Mouse (Mus musculus) liver, postnatal 0 days (tissue): ENCODE results near the gene Slc23a2. TPM values are rescaled to one million over a fixed set of nuclear protein-coding genes. Genes with fewer than 3 reads are reported as not detected.

ENCODE experiments used
- ATAC-seq: fragments of 200-750 bp; cut with Nextera tagmentation; 2 replicates; pipeline ENCODE4 v1.8.0; 2017; ENCODE audit warnings: mild to moderate bottlenecking, moderate library complexity
- DNase-seq: peaks from one replicate; pipeline ENCODE4 v3.0.0-alpha.2; 2016
- H3K27ac ChIP-seq: fragments of 300-500 bp; sonication (generic); 2 replicates; pipeline ENCODE4 v1.5.1; 2014; ENCODE audit warnings: antibody characterized with exemption, moderate library complexity, mild to moderate bottlenecking, low read depth
- H3K27me3 ChIP-seq: fragments of 300-500 bp; sonication (generic); 2 replicates; pipeline ENCODE4 v1.6.1; 2014; ENCODE audit warnings: low read length, control low read depth, mixed read lengths; ENCODE audit not compliant: insufficient read depth
- H3K36me3 ChIP-seq: fragments of 300-500 bp; sonication (generic); replicated peaks from 2 replicates; pipeline ENCODE4 v1.6.1; 2014; ENCODE audit warnings: mild to moderate bottlenecking, control low read depth, low read length, moderate library complexity, mixed read lengths; ENCODE audit not compliant: insufficient read depth
- H3K4me1 ChIP-seq: fragments of 300-500 bp; sonication (generic); 2 replicates; pipeline ENCODE4 v1.6.1; 2014; ENCODE audit warnings: antibody characterized with exemption, mild to moderate bottlenecking, control low read depth; ENCODE audit not compliant: insufficient read depth
- H3K4me2 ChIP-seq: fragments of 300-500 bp; sonication (generic); 2 replicates; pipeline ENCODE4 v1.6.1; 2014; ENCODE audit warnings: low read depth, mild to moderate bottlenecking, low read length, moderate library complexity, mixed read lengths
- H3K4me3 ChIP-seq: fragments of 300-500 bp; sonication (generic); 2 replicates; pipeline ENCODE4 v1.5.1; 2014; ENCODE audit warnings: low read depth, low read length
- H3K9ac ChIP-seq: fragments of 300-500 bp; sonication (generic); replicated peaks from 2 replicates; pipeline ENCODE4 v1.6.1; 2014; ENCODE audit warnings: mild to moderate bottlenecking, moderate library complexity
- H3K9me3 ChIP-seq: fragments of 300-500 bp; sonication (generic); 2 replicates; pipeline ENCODE4 v1.6.1; 2016; ENCODE audit warnings: mild to moderate bottlenecking, control low read depth, low read length, mixed read lengths
- CTCF ChIP-seq: sonication (generic); IDR thresholded peaks from 2 replicates; pipeline ENCODE4 v1.5.1; 2016; ENCODE audit warnings: antibody characterized with exemption, low read depth
- EP300 ChIP-seq: IDR thresholded peaks from 2 replicates; pipeline ENCODE4 v1.6.1; 2016; ENCODE audit warnings: antibody characterized with exemption, low read depth, mild to moderate bottlenecking
- WGBS: fragments of 180-500 bp; shearing (Covaris S2); extraction: QIAGEN DNeasy Blood & Tissue Kit; methylation state at CpG from one replicate; pipeline ENCODE4 v1.1.7; 2014; ENCODE audit not compliant: insufficient replicate concordance; 5-methylcytosine and 5-hydroxymethylcytosine counted together
- polyA plus RNA-seq: library from polyadenylated mRNA; unstranded; fragments of >200 nt; fragmentation: Nextera tagmentation; extraction: Ambion mirVana; gene quantifications from 2 replicates; pipeline ENCODE4 v1.2.1, GENCODE M21; 2015

Slc23a2 gene
- polyA plus RNA-seq, 1 experiment from 2014 or later = 9.1 TPM

- no peak for TF ChIP-seq EP300
- TF ChIP-seq CTCF = no peak
- Histone ChIP-seq H3K4me2 (no peak overlapping the region), H3K36me3 (no peaks in the 10 kb centered on the region), H3K27me3 (no peaks in the 10 kb centered on the region), H3K9me3 (no peaks in the 10 kb centered on the region), H3K4me3 (no peak overlapping the region), H3K27ac (0 out of 2 replicates have a peak overlapping the region, but pooled peaks have one; percentile 41), H3K4me1 (peaks cover 19% of the 10 kb centered on the region), H3K9ac (no peak overlapping the region)
- DNase-seq (no peak), ATAC-seq (no peak)
- WGBS = 70% methylated on average over 9 of the region's 9 CpGs
Measured at GRCm38 (mm10) chr2:132107611-132108010, 37.3 kb downstream of the Slc23a2 start.

- TF ChIP-seq CTCF (no peak), EP300 (no peak)
- no peaks in the 10 kb centered on the region for H3K36me3 ChIP-seq
- H3K4me2 ChIP-seq = no peak overlapping the region
- no peak overlapping the region for H3K4me3 ChIP-seq
- ATAC-seq (no peak; the same call in 1 of the 2 replicates), DNase-seq (no peak)
- H3K27me3 ChIP-seq = no peaks in the 10 kb centered on the region
- H3K9me3 ChIP-seq = no peaks in the 10 kb centered on the region
- peaks cover 32% of the 10 kb centered on the region for H3K4me1 ChIP-seq
- 62% methylated on average over 5 of the region's 5 CpGs for WGBS
- H3K27ac ChIP-seq = no peak overlapping the region
- H3K9ac ChIP-seq = 0 out of 2 replicates have a peak overlapping the region, but pooled peaks have one; percentile 3
Measured at GRCm38 (mm10) chr2:132106069-132106468, 38.8 kb downstream of the Slc23a2 start.

- H3K9me3 ChIP-seq = no peaks in the 10 kb centered on the region
- ATAC-seq = peak; percentile 93
- peak overlapping the region; percentile 96 for H3K27ac ChIP-seq
- no peaks in the 10 kb centered on the region for H3K27me3 ChIP-seq
- peak overlapping the region; percentile 65 for H3K4me2 ChIP-seq
- peak overlapping the region; percentile 69 for H3K9ac ChIP-seq
- peak overlapping the region; percentile 43 for H3K4me3 ChIP-seq
- peaks cover 36% of the 10 kb centered on the region for H3K4me1 ChIP-seq
- peaks cover 2% of the 10 kb centered on the region; the same call in 1 of the 2 replicates for H3K36me3 ChIP-seq
- peak; percentile 58 for DNase-seq
- 9% methylated on average over 8 of the region's 8 CpGs for WGBS
- TF ChIP-seq EP300 = peak; percentile 65
- TF ChIP-seq CTCF = no peak
Measured at GRCm38 (mm10) chr2:132103265-132103664, 41.6 kb downstream of the Slc23a2 start.

GRCm38 (mm10) chr2:132102505-132103130, 42.3 kb downstream of the Slc23a2 start:
- DNase-seq (peak; percentile 58), ATAC-seq (peak; percentile 53)
- peak overlapping the region; percentile 96 for H3K27ac ChIP-seq
- peaks cover 2% of the 10 kb centered on the region; the same call in 1 of the 2 replicates for H3K36me3 ChIP-seq
- peak overlapping the region; percentile 65 for H3K4me2 ChIP-seq
- no peaks in the 10 kb centered on the region for H3K9me3 ChIP-seq
- TF ChIP-seq CTCF (no peak), EP300 (no peak)
- 25% methylated on average over 10 of the region's 10 CpGs for whole genome bisulfite sequencing
- H3K4me3 ChIP-seq = peak overlapping the region; percentile 43
- H3K9ac ChIP-seq = peak overlapping the region; percentile 69
- H3K27me3 ChIP-seq = no peaks in the 10 kb centered on the region
- peaks cover 36% of the 10 kb centered on the region for H3K4me1 ChIP-seq

- DNase-seq (no peak), ATAC-seq (no peak)
- WGBS = 73% methylated on average over 9 of the region's 9 CpGs
- peaks cover 2% of the 10 kb centered on the region; the same call in 1 of the 2 replicates for H3K36me3 ChIP-seq
- no peaks in the 10 kb centered on the region for H3K27me3 ChIP-seq
- no peaks in the 10 kb centered on the region for H3K9me3 ChIP-seq
- no peak overlapping the region for H3K9ac ChIP-seq
- H3K27ac ChIP-seq = peak overlapping the region; percentile 24; the same call in 1 of the 2 replicates
- H3K4me3 ChIP-seq = no peak overlapping the region
- H3K4me1 ChIP-seq = peaks cover 29% of the 10 kb centered on the region
- no peak overlapping the region for H3K4me2 ChIP-seq
- TF ChIP-seq CTCF (no peak), EP300 (no peak)
Measured at GRCm38 (mm10) chr2:132098942-132099672, 45.8 kb downstream of the Slc23a2 start.

- no peaks in the 10 kb centered on the region for H3K27me3 ChIP-seq
- 59% methylated on average over 4 of the region's 4 CpGs for WGBS
- no peak overlapping the region for H3K4me2 ChIP-seq
- ATAC-seq (no peak), DNase-seq (no peak)
- H3K27ac ChIP-seq = 0 out of 2 replicates have a peak overlapping the region, but pooled peaks have one; percentile 24
- TF ChIP-seq CTCF (no peak), EP300 (no peak)
- H3K4me3 ChIP-seq = no peak overlapping the region
- H3K9me3 ChIP-seq = no peaks in the 10 kb centered on the region
- H3K36me3 ChIP-seq = peaks cover 2% of the 10 kb centered on the region; the same call in 1 of the 2 replicates
- peaks cover 34% of the 10 kb centered on the region for H3K4me1 ChIP-seq
- H3K9ac ChIP-seq = no peak overlapping the region
Measured at GRCm38 (mm10) chr2:132098365-132098764, 46.5 kb downstream of the Slc23a2 start.
